24 mouse cellular contexts compared by ENCODE assay signal in genomic region chr19:12494187-12494458, GRCm38 (mm10). TPM values are rescaled to one million over a fixed set of nuclear protein-coding genes. Genes with fewer than 3 reads are reported as not detected.
DNase-seq lines count a peak whose midpoint lies in the region; ATAC-seq and TF ChIP-seq lines count a peak whose summit lies in the region.
"Had no signal": no experiment of that assay in that cellular context is flagged by ENCODE, and none has a peak within 500 bp of the region (broad histone marks: within the 10 kb centered on the region; RNA-seq: fewer than 3 reads in every experiment).

No protein-coding gene starts in this region.

- intact Hi-C loops in heart, postnatal 14 days (cut with DNase I), result no loop called here

- TF ChIP-seq CTCF in hindbrain, postnatal 0 days (IDR thresholded peaks at IDR 0.05; ENCODE audit: low read depth), result no peak
- no peak for TF ChIP-seq CTCF in cerebellum, adult 2 months (IDR thresholded peaks at IDR 0.05; ENCODE audit: borderline replicate concordance, insufficient read depth, low read depth, low read length)

- WGBS in forebrain, embryonic 11.5 days, result 18% methylated on average over 4 of the region's 4 CpGs
- WGBS in forebrain, embryonic 13.5 days, result 19% methylated on average over 4 of the region's 4 CpGs
- 29% methylated on average over 4 of the region's 4 CpGs for WGBS in hindbrain, embryonic 10.5 days
- 14% methylated on average over 4 of the region's 4 CpGs for WGBS in hindbrain, postnatal 0 days
- 68% methylated on average over 4 of the region's 4 CpGs for WGBS in heart, embryonic 10.5 days
- 48% methylated on average over 4 of the region's 4 CpGs for WGBS in cerebellum, adult 2 months

- H3K79me2 ChIP-seq in myocyte (ENCODE audit: control insufficient read depth, insufficient read depth), result peaks cover 47% of the 10 kb centered on the region

- H3K36me3 ChIP-seq in forebrain, embryonic 11.5 days (ENCODE audit: control insufficient read depth, insufficient read depth, low read length), result peaks cover 9% of the 10 kb centered on the region
- peaks cover 41% of the 10 kb centered on the region for H3K36me3 ChIP-seq in forebrain, embryonic 13.5 days (ENCODE audit: poor library complexity, severe bottlenecking)
- H3K36me3 ChIP-seq in hindbrain, embryonic 10.5 days, result peaks cover 60% of the 10 kb centered on the region
- H3K36me3 ChIP-seq in hindbrain, postnatal 0 days (ENCODE audit: insufficient read depth, low read length), result peaks cover 19% of the 10 kb centered on the region
- peaks cover 22% of the 10 kb centered on the region for H3K36me3 ChIP-seq in myocyte (ENCODE audit: control insufficient read depth, insufficient read depth)
- 0 out of 2 replicates have a peak, but pooled peaks cover 4% of the 10 kb centered on the region for H3K36me3 ChIP-seq in heart, embryonic 10.5 days

- H3K9me3 ChIP-seq in forebrain, embryonic 11.5 days (ENCODE audit: control insufficient read depth, low read length), result no peaks in the 10 kb centered on the region
- H3K9me3 ChIP-seq in forebrain, embryonic 13.5 days (replicated peaks), result no peaks in the 10 kb centered on the region
- H3K9me3 ChIP-seq in hindbrain, embryonic 10.5 days, result no peaks in the 10 kb centered on the region
- no peaks in the 10 kb centered on the region for H3K9me3 ChIP-seq in hindbrain, postnatal 0 days (ENCODE audit: low read length)
- H3K9me3 ChIP-seq in heart, embryonic 10.5 days, result no peaks in the 10 kb centered on the region
- H3K9me3 ChIP-seq: forebrain, embryonic 15.5 days; heart, embryonic 12.5 days; lung, embryonic 15.5 days; stomach, embryonic 15.5 days had no signal

- no peaks in the 10 kb centered on the region for H3K27me3 ChIP-seq in forebrain, embryonic 11.5 days (ENCODE audit: control insufficient read depth, insufficient read depth, low read length)
- no peaks in the 10 kb centered on the region for H3K27me3 ChIP-seq in forebrain, embryonic 13.5 days
- H3K27me3 ChIP-seq in hindbrain, embryonic 10.5 days (ENCODE audit: insufficient read depth, poor library complexity, severe bottlenecking), result no peaks in the 10 kb centered on the region
- H3K27me3 ChIP-seq in hindbrain, postnatal 0 days (ENCODE audit: insufficient read depth, low read length), result no peaks in the 10 kb centered on the region
- H3K27me3 ChIP-seq in myocyte (ENCODE audit: control insufficient read depth, insufficient read depth, insufficient read length), result no peaks in the 10 kb centered on the region
- peaks cover 12% of the 10 kb centered on the region; the same call in 1 of the 2 replicates for H3K27me3 ChIP-seq in heart, embryonic 10.5 days (ENCODE audit: insufficient read depth, poor library complexity, severe bottlenecking)
- H3K27me3 ChIP-seq in cerebellum, adult 2 months (ENCODE audit: control insufficient read depth, insufficient read depth, low read length), result no peaks in the 10 kb centered on the region
- H3K27me3 ChIP-seq: forebrain, embryonic 15.5 days; lung, embryonic 15.5 days; stomach, embryonic 15.5 days had no signal

- 0 out of 2 replicates have a peak overlapping the region, but pooled peaks have one; percentile 9 for H3K4me2 ChIP-seq in forebrain, embryonic 11.5 days (ENCODE audit: low read depth, low read length, severe bottlenecking)
- no peak overlapping the region for H3K4me2 ChIP-seq in forebrain, embryonic 13.5 days
- H3K4me2 ChIP-seq in hindbrain, postnatal 0 days (ENCODE audit: low read depth, low read length), result no peak overlapping the region
- peak overlapping the region; percentile 51 for H3K4me2 ChIP-seq in myocyte (ENCODE audit: low read depth)
- H3K4me2 ChIP-seq: forebrain, embryonic 15.5 days; heart, embryonic 12.5 days; lung, embryonic 15.5 days; stomach, embryonic 15.5 days had no signal

- H3ac ChIP-seq in myocyte (ENCODE audit: control insufficient read depth, insufficient read length), result no peak overlapping the region

- H3K4me1 ChIP-seq in forebrain, embryonic 11.5 days (replicated peaks; ENCODE audit: control insufficient read depth, insufficient read depth, low read length), result peaks cover 29% of the 10 kb centered on the region
- H3K4me1 ChIP-seq in forebrain, embryonic 13.5 days, result peaks cover 66% of the 10 kb centered on the region
- H3K4me1 ChIP-seq in hindbrain, embryonic 10.5 days (replicated peaks), result peaks cover 100% of the 10 kb centered on the region
- H3K4me1 ChIP-seq in hindbrain, postnatal 0 days (ENCODE audit: insufficient read depth, low read length), result peaks cover 30% of the 10 kb centered on the region
- peaks cover 3% of the 10 kb centered on the region; the same call in 1 of the 2 replicates for H3K4me1 ChIP-seq in heart, embryonic 10.5 days
- H3K4me1 ChIP-seq in cerebellum, adult 2 months (ENCODE audit: control insufficient read depth, insufficient read depth, low read length), result peaks cover 3% of the 10 kb centered on the region; the same call in 1 of the 2 replicates
- H3K4me1 ChIP-seq: heart, embryonic 12.5 days had no signal

- H3K4me3 ChIP-seq in forebrain, embryonic 11.5 days (ENCODE audit: low read depth, low read length), result no peak overlapping the region
- no peak overlapping the region for H3K4me3 ChIP-seq in forebrain, embryonic 13.5 days
- peak overlapping the region; percentile 90 for H3K4me3 ChIP-seq in hindbrain, embryonic 10.5 days
- H3K4me3 ChIP-seq in hindbrain, postnatal 0 days (ENCODE audit: low read length), result no peak overlapping the region
- no peak overlapping the region for H3K4me3 ChIP-seq in myocyte
- H3K4me3 ChIP-seq in heart, embryonic 10.5 days, result no peak overlapping the region
- no peak overlapping the region for H3K4me3 ChIP-seq in cerebellum, adult 2 months (replicated peaks; ENCODE audit: insufficient read depth, low read depth, low read length)
- H3K4me3 ChIP-seq: forebrain, embryonic 15.5 days; heart, embryonic 12.5 days; layer of hippocampus, adult 2 months; lung, embryonic 15.5 days; stomach, embryonic 15.5 days had no signal

- H3K27ac ChIP-seq in forebrain, embryonic 11.5 days (ENCODE audit: low read depth, low read length), result peak overlapping the region; percentile 50
- H3K27ac ChIP-seq in forebrain, embryonic 13.5 days, result no peak overlapping the region
- H3K27ac ChIP-seq in hindbrain, embryonic 10.5 days, result peak overlapping the region; percentile 100
- H3K27ac ChIP-seq in hindbrain, postnatal 0 days, result peak overlapping the region; percentile 54; the same call in 1 of the 2 replicates
- H3K27ac ChIP-seq in heart, embryonic 10.5 days, result no peak overlapping the region
- no peak overlapping the region for H3K27ac ChIP-seq in cerebellum, adult 2 months (ENCODE audit: insufficient read depth, low read length)
- H3K27ac ChIP-seq: forebrain, embryonic 15.5 days; layer of hippocampus, adult 2 months; liver, embryonic 14.5 days; lung, embryonic 15.5 days; macrophage; stomach, embryonic 15.5 days had no signal

- no peak overlapping the region for H3K9ac ChIP-seq in forebrain, embryonic 11.5 days (ENCODE audit: low read length)
- no peak overlapping the region for H3K9ac ChIP-seq in forebrain, embryonic 13.5 days
- H3K9ac ChIP-seq in hindbrain, postnatal 0 days (replicated peaks; ENCODE audit: low read length), result no peak overlapping the region
- H3K9ac ChIP-seq: forebrain, embryonic 15.5 days; heart, embryonic 12.5 days; liver, embryonic 14.5 days; lung, embryonic 15.5 days; stomach, embryonic 15.5 days had no signal

- no peak for ATAC-seq in forebrain, embryonic 11.5 days (replicated peaks; ENCODE audit: low FRiP score)
- ATAC-seq in forebrain, embryonic 13.5 days, result no peak
- no peak for ATAC-seq in hindbrain, postnatal 0 days
- ATAC-seq: activated CD4-positive, CD25-positive, alpha-beta regulatory T cell, adult 4 months; CD4-positive, CD25-positive, alpha-beta regulatory T cell, adult 4 months; forebrain, embryonic 15.5 days had no signal

- DNase-seq in forebrain, embryonic 11.5 days (ENCODE audit: low spot score), result no peak
- DNase-seq in hindbrain, embryonic 10.5 days (ENCODE audit: low spot score), result no peak
- DNase-seq in hindbrain, postnatal 0 days (ENCODE audit: low spot score), result no peak
- DNase-seq in heart, embryonic 10.5 days (ENCODE audit: low spot score), result no peak
- no peak for DNase-seq in heart, postnatal 14 days
- DNase-seq in cerebellum, adult 2 months, result no peak
- DNase-seq: adrenal gland, postnatal 10 days; cerebellum, postnatal 36 days; heart, postnatal 4 days; kidney, adult 18-20 months; kidney, postnatal 10 days; right cerebral cortex, postnatal 25 days; thymus, adult 18-20 months had no signal

- TF ChIP-seq POLR2A in myocyte (IDR thresholded peaks at IDR 0.05; ENCODE audit: insufficient read length, low read depth), result no peak
- no peak for TF ChIP-seq POLR2A in cerebellum, adult 2 months (IDR thresholded peaks at IDR 0.05; ENCODE audit: borderline replicate concordance, insufficient read depth, low read length)

RNA-seq across cellular contexts. Expression of gene Dtx4, which starts 7.1 kb away (rescaled TPM):
- polyA plus RNA-seq in forebrain, embryonic 11.5 days (2014; fragmentation: Nextera tagmentation; extraction: Ambion mirVana), result 39.8 and 40.2 TPM in 2 replicates
- polyA plus RNA-seq in forebrain, embryonic 13.5 days (2015; fragmentation: Nextera tagmentation; extraction: Ambion mirVana), result 16.9 and 20.0 TPM in 2 replicates
- polyA plus RNA-seq in hindbrain, embryonic 10.5 days (2016; fragmentation: Nextera tagmentation; extraction: Ambion mirVana), result 56.5 and 65.2 TPM in 2 replicates
- 54.7 and 55.6 TPM in 2 replicates for total RNA-seq in hindbrain, postnatal 0 days (2014; rRNA removed)
- 23.3 and 24.6 TPM in 2 replicates for polyA plus RNA-seq in hindbrain, postnatal 0 days (2015; fragmentation: Nextera tagmentation; extraction: Ambion mirVana)
- 21.2 TPM for polyA plus RNA-seq in myocyte (2012; fragmentation: generic; extraction: Trizol)
- 0.91 and 2.9 TPM in 2 replicates for polyA plus RNA-seq in heart, embryonic 10.5 days (2016; fragmentation: Nextera tagmentation; extraction: Ambion mirVana)
- 1 to 10 TPM; 7.6 to 9.7 TPM for total RNA-seq in heart, postnatal 14 days (2021)
- polyA plus RNA-seq in cerebellum, adult 2 months (2012; rRNA removed), result 11.4 and 11.5 TPM in 2 replicates

RNA-seq across cellular contexts. Expression of gene Mpeg1, which starts 33.5 kb away (rescaled TPM):
- 0.28 and 0.41 TPM in 2 replicates for polyA plus RNA-seq in forebrain, embryonic 11.5 days (2014; fragmentation: Nextera tagmentation; extraction: Ambion mirVana)
- 0.30 and 0.48 TPM in 2 replicates for polyA plus RNA-seq in forebrain, embryonic 13.5 days (2015; fragmentation: Nextera tagmentation; extraction: Ambion mirVana)
- 0.24 and 0.35 TPM in 2 replicates for polyA plus RNA-seq in hindbrain, embryonic 10.5 days (2016; fragmentation: Nextera tagmentation; extraction: Ambion mirVana)
- 2.5 and 3.1 TPM in 2 replicates for total RNA-seq in hindbrain, postnatal 0 days (2014; rRNA removed)
- polyA plus RNA-seq in hindbrain, postnatal 0 days (2015; fragmentation: Nextera tagmentation; extraction: Ambion mirVana), result 1.0 and 1.2 TPM in 2 replicates
- 0.06 TPM for polyA plus RNA-seq in myocyte (2012; fragmentation: generic; extraction: Trizol)
- 0.05 TPM in 1 of 2 replicates, not detected in the other for polyA plus RNA-seq in heart, embryonic 10.5 days (2016; fragmentation: Nextera tagmentation; extraction: Ambion mirVana)
- 1 to 10 TPM; 6.6 to 7.1 TPM for total RNA-seq in heart, postnatal 14 days (2021)
- polyA plus RNA-seq in cerebellum, adult 2 months (2012; rRNA removed), result 3.3 and 3.6 TPM in 2 replicates

RNA-seq across cellular contexts. Expression of gene Fam111a, which starts 51.4 kb away (rescaled TPM):
- 25.0 and 28.7 TPM in 2 replicates for polyA plus RNA-seq in forebrain, embryonic 11.5 days (2014; fragmentation: Nextera tagmentation; extraction: Ambion mirVana)
- 12.4 and 13.4 TPM in 2 replicates for polyA plus RNA-seq in forebrain, embryonic 13.5 days (2015; fragmentation: Nextera tagmentation; extraction: Ambion mirVana)
- 15.3 and 20.2 TPM in 2 replicates for polyA plus RNA-seq in hindbrain, embryonic 10.5 days (2016; fragmentation: Nextera tagmentation; extraction: Ambion mirVana)
- 1.9 and 4.8 TPM in 2 replicates for total RNA-seq in hindbrain, postnatal 0 days (2014; rRNA removed)
- polyA plus RNA-seq in hindbrain, postnatal 0 days (2015; fragmentation: Nextera tagmentation; extraction: Ambion mirVana), result 3.2 and 3.3 TPM in 2 replicates
- polyA plus RNA-seq in myocyte (2012; fragmentation: generic; extraction: Trizol), result 5.4 TPM
- polyA plus RNA-seq in heart, embryonic 10.5 days (2016; fragmentation: Nextera tagmentation; extraction: Ambion mirVana), result 20.4 and 21.3 TPM in 2 replicates
- total RNA-seq in heart, postnatal 14 days (2021), result 1 to 10 TPM; 5.8 to 7.3 TPM
- 0.46 and 0.65 TPM in 2 replicates for polyA plus RNA-seq in cerebellum, adult 2 months (2012; rRNA removed)

Comparison
In these comparisons a context has a peak if more than half of its experiments do, and no peak if none do; other contexts are left out.
1. H3K27ac ChIP-seq: peak in forebrain, embryonic 11.5 days (single experiment), hindbrain, embryonic 10.5 days (single experiment) and hindbrain, postnatal 0 days (single experiment); none in forebrain, embryonic 13.5 days (single experiment), heart, embryonic 10.5 days (single experiment) and cerebellum, adult 2 months (single experiment).
2. H3K4me2 ChIP-seq: peak in forebrain, embryonic 11.5 days (single experiment) and myocyte (single experiment); none in forebrain, embryonic 13.5 days (single experiment) and hindbrain, postnatal 0 days (single experiment).